Mouse (Mus musculus): ENCODE measurements around the gene Mnat1. TPM values are rescaled to one million over a fixed set of nuclear protein-coding genes. Genes with fewer than 3 reads are reported as not detected.
"Not testable (repeated sequence)": the region's sequence is repeated elsewhere in the genome, so short reads cannot be mapped to it uniquely, and the experiment has no call there.

Mnat1 gene
- total RNA-seq, 2 experiments from 2014 or later = 19.3 to 20.0 TPM

GRCm38 (mm10) chr12:73113196-73113595, 10.3 kb upstream of the Mnat1 start, which contains the start of gene Six4:
Gene Six4, minus strand, starts transcription at chr12:73113456.
- peak; percentile 69 to 72 for DNase-seq

GRCm38 (mm10) chr12:73125250-73125649, 1.7 kb downstream of the Mnat1 start:
- intact Hi-C loops (cut with DNase I) = no loop called here
- no peak for DNase-seq

More at GRCm38 (mm10) chr12:73113196-73113595, 10.3 kb upstream of the Mnat1 start, which contains the start of gene Six4:
- intact Hi-C loops (cut with DNase I) = loop anchor here (5.0 kb wide), 2 partner anchors 66 to 404 kb away; no protein-coding TSS in a partner anchor

GRCm38 (mm10) chr12:73140732-73141131, 17.2 kb downstream of the Mnat1 start:
- DNase-seq = no peak
- intact Hi-C loops (cut with DNase I) = no loop called here

- DNase-seq = no peak
- intact Hi-C loops (cut with DNase I) = no loop called here
Observed at GRCm38 (mm10) chr12:73147236-73147635, 23.7 kb downstream of the Mnat1 start.

GRCm38 (mm10) chr12:73151038-73151437, 27.5 kb downstream of the Mnat1 start:
- DNase-seq; intact Hi-C loops (cut with DNase I): not testable (repeated sequence)

GRCm38 (mm10) chr12:73154150-73154549, 30.6 kb downstream of the Mnat1 start:
- DNase-seq = no peak
- intact Hi-C loops (cut with DNase I) = no loop called here

GRCm38 (mm10) chr12:73160341-73160740, 36.8 kb downstream of the Mnat1 start:
- intact Hi-C loops (cut with DNase I) = loop anchor here (5.0 kb wide), 1 partner anchor 42 kb away; no protein-coding TSS in a partner anchor

GRCm38 (mm10) chr12:73162408-73163181, 39.1 kb downstream of the Mnat1 start:
- intact Hi-C loops (cut with DNase I) = loop anchor here (5.0 kb wide), 1 partner anchor 40 kb away; no protein-coding TSS in a partner anchor
- peak in 1 of 2 experiments; percentile 21 for DNase-seq

More at GRCm38 (mm10) chr12:73160341-73160740, 36.8 kb downstream of the Mnat1 start:
- DNase-seq = peak; percentile 21 to 35

GRCm38 (mm10) chr12:73170794-73171193, 47.3 kb downstream of the Mnat1 start:
- intact Hi-C loops (cut with DNase I) = no loop called here

GRCm38 (mm10) chr12:73183896-73184295, 60.4 kb downstream of the Mnat1 start:
- DNase-seq = no peak
- intact Hi-C loops (cut with DNase I) = no loop called here

More at GRCm38 (mm10) chr12:73170794-73171193, 47.3 kb downstream of the Mnat1 start:
- DNase-seq = no peak

GRCm38 (mm10) chr12:73197363-73197762, 73.8 kb downstream of the Mnat1 start:
- DNase-seq = no peak
- intact Hi-C loops (cut with DNase I) = loop anchor here (10.0 kb wide), 1 partner anchor 533 kb away; the partner anchor contains the start of gene Dhrs7

GRCm38 (mm10) chr12:73198451-73198850, 74.9 kb downstream of the Mnat1 start:
- intact Hi-C loops (cut with DNase I) = loop anchor here (10.0 kb wide), 1 partner anchor 534 kb away; the partner anchor contains the start of gene Dhrs7
- no peak for DNase-seq

- DNase-seq = no peak
Observed at GRCm38 (mm10) chr12:73199375-73199774, 75.9 kb downstream of the Mnat1 start.

GRCm38 (mm10) chr12:73201587-73201986, 78.1 kb downstream of the Mnat1 start:
- intact Hi-C loops (cut with DNase I) = loop anchor here (5.0 kb wide), 1 partner anchor 39 kb away; no protein-coding TSS in a partner anchor
- DNase-seq = no peak

More at GRCm38 (mm10) chr12:73199375-73199774, 75.9 kb downstream of the Mnat1 start:
- intact Hi-C loops (cut with DNase I) = loop anchor here (10.0 kb wide), 1 partner anchor 535 kb away; the partner anchor contains the start of gene Dhrs7

GRCm38 (mm10) chr12:73205710-73206649, 82.5 kb downstream of the Mnat1 start:
- DNase-seq = peak; percentile 20 to 45
- intact Hi-C loops (cut with DNase I) = loop anchor here (5.0 kb wide), 2 partner anchors 81 to 164 kb away; partner anchors contain the start of genes Slc38a6 and Trmt5

- DNase-seq = no peak
- intact Hi-C loops (cut with DNase I) = loop anchor here (5.0 kb wide), 2 partner anchors 80 to 165 kb away; partner anchors contain the start of genes Slc38a6 and Trmt5
Observed at GRCm38 (mm10) chr12:73207008-73207407, 83.5 kb downstream of the Mnat1 start.

- DNase-seq = no peak
- intact Hi-C loops (cut with DNase I) = loop anchor here (5.0 kb wide), 2 partner anchors 80 to 165 kb away; partner anchors contain the start of genes Slc38a6 and Trmt5
Observed at GRCm38 (mm10) chr12:73207461-73207860, 83.9 kb downstream of the Mnat1 start.

- intact Hi-C loops (cut with DNase I) = loop anchor here (5.0 kb wide), 2 partner anchors 79 to 166 kb away; partner anchors contain the start of genes Slc38a6 and Trmt5
- no peak for DNase-seq
Observed at GRCm38 (mm10) chr12:73208518-73208917, 85.0 kb downstream of the Mnat1 start.

- DNase-seq = no peak
- intact Hi-C loops (cut with DNase I) = loop anchor here (5.0 kb wide), 2 partner anchors 78 to 167 kb away; partner anchors contain the start of genes Slc38a6 and Trmt5
Observed at GRCm38 (mm10) chr12:73209117-73209516, 85.6 kb downstream of the Mnat1 start.

GRCm38 (mm10) chr12:73210454-73210853, 86.9 kb downstream of the Mnat1 start:
- peak in 1 of 2 experiments; percentile 36 for DNase-seq
- intact Hi-C loops (cut with DNase I) = no loop called here

Data from heart, postnatal 14 days (tissue).